Mouse (Mus musculus): ENCODE measurements around the gene Gm382. TPM values are rescaled to one million over a fixed set of nuclear protein-coding genes. Genes with fewer than 3 reads are reported as not detected.

The Gm382 gene
- total RNA-seq (2021), result not detected in 2 replicates
- long read RNA-seq, experiment 1, result 0 reads
- long read RNA-seq, experiment 2, result 0 reads

DNA sequence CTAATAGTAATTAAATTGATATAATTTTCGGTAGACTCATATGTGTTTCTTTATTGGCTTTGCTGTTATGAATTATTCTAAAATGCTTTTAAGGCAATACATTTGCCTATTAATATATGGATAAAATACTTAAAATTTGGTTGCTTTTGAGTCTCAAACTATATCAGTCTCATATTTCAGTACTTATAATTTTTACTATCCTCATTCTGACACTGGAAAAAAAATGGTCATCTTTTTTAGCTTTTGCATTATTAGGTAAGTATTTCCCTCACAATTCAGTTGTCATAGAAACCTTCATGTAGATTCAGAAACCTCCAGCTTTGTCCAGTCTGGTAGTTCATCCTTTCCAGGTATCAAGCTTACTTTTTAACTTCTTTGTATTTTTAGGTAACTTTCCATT lies at the start of gene Gm382:
Gene Gm382 (plus strand): TSS at position 301 of the 400 bp plus-strand sequence.
- DNase-seq, result no peak

DNA sequence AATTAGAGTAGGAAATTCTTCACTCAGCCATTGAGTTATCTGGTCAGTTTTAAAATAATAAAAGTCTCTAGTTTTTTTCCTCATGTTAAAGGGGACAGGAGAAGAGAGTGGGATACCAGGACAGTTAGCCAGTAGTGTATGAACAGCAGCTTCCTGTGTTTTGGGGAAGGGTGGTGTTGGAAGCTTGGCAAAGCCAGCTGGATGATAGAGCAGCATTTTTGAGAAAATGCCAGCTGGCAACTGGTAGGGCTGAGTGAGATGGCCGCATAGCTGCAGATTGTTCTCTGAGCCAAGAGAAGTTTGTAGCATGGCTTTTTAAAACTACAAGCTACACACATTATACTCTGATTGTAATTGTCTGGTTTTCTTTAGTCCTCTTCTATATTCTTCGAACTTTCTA lies 30.4 kb downstream of the Gm382 start:
- DNase-seq, result no peak

DNA sequence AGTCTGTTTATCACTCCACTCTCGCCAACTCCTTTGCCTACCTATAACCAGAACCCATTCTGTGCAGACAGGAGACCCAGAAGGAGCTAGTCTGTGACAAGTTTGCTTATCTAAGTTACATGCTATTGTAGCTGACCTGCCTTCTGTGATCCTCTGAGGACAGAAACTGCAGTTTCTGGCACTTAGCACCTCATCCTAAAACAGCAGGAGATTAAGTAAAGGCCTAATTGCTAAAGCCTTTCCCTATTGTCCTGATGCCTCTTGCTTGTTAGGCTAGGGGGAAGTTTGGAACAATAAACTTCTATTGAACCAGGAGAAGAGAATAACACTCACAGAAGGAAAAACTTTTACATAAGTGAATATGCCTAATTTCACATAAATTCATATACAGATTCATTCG lies 51.5 kb downstream of the Gm382 start:
- no peak for DNase-seq

DNA sequence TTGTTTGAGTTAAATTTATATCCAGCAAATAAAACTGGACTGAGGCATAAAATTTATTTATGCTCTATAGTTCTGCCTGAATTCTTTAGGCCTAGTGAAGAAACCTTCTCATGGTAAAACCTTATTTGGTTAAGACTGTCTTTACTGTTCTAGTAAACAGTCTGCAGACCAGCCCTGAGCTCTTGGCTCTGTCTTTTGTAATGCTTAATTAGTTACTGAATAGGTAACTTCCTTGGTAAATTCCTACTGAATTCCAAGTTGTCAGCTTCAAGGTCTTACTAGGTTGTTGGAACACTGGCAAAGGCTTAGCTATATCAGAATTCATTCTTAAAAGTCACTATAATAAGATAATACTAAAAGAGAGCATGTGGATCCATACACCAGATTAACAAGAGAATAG lies 53.3 kb downstream of the Gm382 start:
- DNase-seq, result no peak

DNA sequence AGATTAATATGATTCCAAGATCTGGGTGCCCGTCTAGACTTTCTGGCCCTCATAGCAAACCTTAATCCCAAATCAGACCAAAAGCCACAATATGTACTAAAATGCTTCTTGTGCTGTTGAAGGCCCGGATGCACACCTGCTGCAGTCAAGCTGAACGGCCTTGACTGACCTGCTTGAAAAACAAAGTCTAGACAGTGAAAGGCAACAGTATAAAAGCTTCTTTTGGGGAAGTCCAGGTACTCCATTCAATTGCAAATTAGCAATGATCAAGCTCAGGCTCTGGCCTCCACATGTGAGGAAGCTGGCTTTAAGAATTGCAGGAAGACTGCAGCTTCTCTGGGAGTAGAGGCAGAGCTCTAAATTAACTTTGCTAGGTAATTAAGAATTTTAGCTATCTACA lies 54.2 kb downstream of the Gm382 start:
- DNase-seq, result no peak

DNA sequence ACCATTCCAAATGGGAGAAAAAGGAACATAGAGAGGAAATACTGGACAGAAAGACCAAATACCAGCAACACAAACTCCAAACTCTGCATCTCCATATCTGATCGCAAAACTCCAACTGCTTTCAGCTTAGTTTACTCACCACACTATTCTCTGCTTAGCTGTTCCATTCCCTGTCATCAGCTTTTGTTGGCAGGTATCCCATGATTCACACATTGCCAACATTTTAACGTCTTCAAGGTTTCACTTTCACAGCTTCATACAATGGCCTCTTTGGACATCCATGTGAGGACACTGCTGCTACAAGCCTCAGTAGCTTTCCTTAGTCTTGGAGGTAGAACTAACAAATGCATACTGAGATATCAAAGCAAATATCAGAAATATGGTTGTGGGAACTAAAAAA lies 64.6 kb downstream of the Gm382 start:
- no peak for DNase-seq

Other genes starting within 250 kb of the Gm382 start
- not detected in 2 replicates for gene 4932411N23Rik, start 224.1 kb upstream of the Gm382 start, total RNA-seq (2021)